Mouse (Mus musculus) liver, adult 2 months (tissue): Measurements from ENCODE around the gene Incenp.

ENCODE experiments used
- CTCF ChIP-seq: fragments of 200-500 bp; IDR thresholded peaks from 2 replicates; pipeline ENCODE4 v1.5.1; 2011; ENCODE audit warnings: low read depth, low read length, control low read depth
- POLR2A ChIP-seq: fragments of 200-500 bp; IDR thresholded peaks from 2 replicates; pipeline ENCODE4 v1.6.1; 2011; ENCODE audit warnings: low read length, control low read depth; ENCODE audit not compliant: insufficient read depth; ENCODE audit errors: extremely low read depth

- TF ChIP-seq CTCF (no peak), POLR2A (no peak)
Measured at GRCm38 (mm10) chr19:9896067-9896466, 3.3 kb downstream of the Incenp start.
